Mouse (Mus musculus) cerebellum, adult 2 months (tissue): ENCODE results near the gene Rps25.

Experiments
- CTCF ChIP-seq: fragments of 200-500 bp; IDR thresholded peaks from 2 replicates; pipeline ENCODE4 v1.5.1; 2011; ENCODE audit warnings: low read depth, mild to moderate bottlenecking, control low read depth, low read length, moderate library complexity, borderline replicate concordance; ENCODE audit not compliant: insufficient read depth
- POLR2A ChIP-seq: fragments of 200-500 bp; IDR thresholded peaks from 2 replicates; pipeline ENCODE4 v1.6.1; 2011; ENCODE audit warnings: low read length, control low read depth, borderline replicate concordance; ENCODE audit not compliant: insufficient read depth

DNA sequence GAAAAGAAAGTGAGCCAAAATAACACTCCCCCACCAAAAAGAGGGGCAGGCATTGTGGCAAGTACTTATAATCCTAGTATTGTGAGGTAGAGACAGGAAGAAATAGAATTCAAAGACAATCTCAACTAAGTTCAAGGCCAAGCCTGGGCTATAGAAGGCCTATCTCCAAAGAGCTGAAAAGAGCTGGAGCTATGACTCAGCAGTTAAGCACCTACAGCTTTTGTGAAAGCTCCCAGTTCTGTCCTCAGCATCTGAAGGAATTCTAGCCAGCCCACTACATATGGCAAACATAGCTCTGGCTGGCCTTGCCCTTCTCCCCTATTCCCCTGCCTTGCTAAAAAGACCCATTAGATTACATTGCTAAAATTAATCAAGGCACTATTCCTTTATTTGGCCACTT lies 33.6 kb upstream of the Rps25 start:
- TF ChIP-seq CTCF (no peak), POLR2A (no peak)
